Mouse (Mus musculus): ENCODE data around the gene Ifna4. TPM values are rescaled to one million over a fixed set of nuclear protein-coding genes. Genes with fewer than 3 reads are reported as not detected.
"Not testable (repeated sequence)": the region's sequence is repeated elsewhere in the genome, so short reads cannot be mapped to it uniquely, and the experiment has no call there.

Ifna4 gene
- polyA plus RNA-seq (2014; fragmentation: Nextera tagmentation; extraction: Ambion mirVana): not detected in 2 replicates

GRCm38 (mm10) chr4:88841438-88841911 is at the start of gene Ifna4:
Gene Ifna4, plus strand, starts transcription at chr4:88841861.
- no peak for ATAC-seq (ENCODE audit: insufficient read depth, low FRiP score, low TSS enrichment)
- H3K4me1 ChIP-seq (ENCODE audit: control insufficient read depth, insufficient read depth, low read length): no peaks in the 10 kb centered on the region
- no peaks in the 10 kb centered on the region for H3K27me3 ChIP-seq (ENCODE audit: control insufficient read depth, insufficient read depth, low read length)
- no peaks in the 10 kb centered on the region for H3K9me3 ChIP-seq (ENCODE audit: control insufficient read depth, low read length)
- H3K4me2 ChIP-seq (ENCODE audit: low read depth): no peak within 1 kb of the TSS
- WGBS: 48% methylated on average over 2 of the region's 2 CpGs
- H3K4me3 ChIP-seq (ENCODE audit: low read depth, low read length): no peak within 1 kb of the TSS
- H3K9ac ChIP-seq (ENCODE audit: low read length): no peak within 1 kb of the TSS
- no peak within 1 kb of the TSS for H3K27ac ChIP-seq (ENCODE audit: low read depth, low read length)
- no peak for DNase-seq (ENCODE audit: low spot score)
- H3K36me3 ChIP-seq (ENCODE audit: control insufficient read depth, insufficient read depth, low read length): no peaks in the 10 kb centered on the region

DNA sequence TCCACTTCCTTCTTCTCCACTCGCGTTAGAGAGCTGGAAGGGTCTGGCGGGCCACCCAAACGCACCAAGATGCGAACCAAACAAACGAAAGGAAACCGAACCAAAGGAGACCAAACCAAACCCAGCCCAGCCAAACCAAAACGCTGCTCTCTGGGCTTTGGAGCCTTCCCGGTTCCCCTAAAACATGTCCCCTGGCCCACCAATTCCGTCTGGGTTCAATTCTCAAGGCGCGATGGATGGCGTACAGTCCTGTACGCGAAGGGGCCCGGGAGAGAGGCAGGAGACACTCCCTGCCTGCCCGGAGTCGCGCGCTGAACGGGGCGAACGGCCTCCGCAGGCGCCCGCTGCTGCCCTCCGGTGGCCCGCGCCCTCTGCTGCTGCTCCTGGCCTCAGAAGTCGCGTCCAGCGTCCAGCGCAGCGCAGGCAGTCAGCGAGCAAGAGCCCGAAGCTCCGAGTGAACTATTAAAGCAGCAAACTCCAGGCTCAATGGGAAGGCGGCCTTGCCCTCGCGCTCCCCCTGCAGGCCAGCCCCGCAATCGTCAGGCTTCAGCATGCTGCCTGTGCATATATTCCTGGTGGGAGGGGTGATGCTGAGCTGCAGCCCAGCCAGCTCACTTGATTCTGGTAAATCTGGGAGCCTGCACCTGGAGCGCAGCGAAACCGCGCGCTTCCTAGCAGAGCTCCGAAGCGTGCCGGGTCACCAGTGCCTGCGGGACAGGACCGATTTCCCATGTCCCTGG is 47.6 kb upstream of the Ifna4 start, which contains the start of gene Gm13275:
Gene Gm13275, plus strand, starts transcription at position 552 of the 740 bp plus-strand sequence.
- not testable (repeated sequence) for H3K9me3 ChIP-seq (ENCODE audit: control insufficient read depth, low read length); H3K36me3 ChIP-seq (ENCODE audit: control insufficient read depth, insufficient read depth, low read length)
- 0% methylated on average over 5 of the region's 52 CpGs for WGBS

DNA sequence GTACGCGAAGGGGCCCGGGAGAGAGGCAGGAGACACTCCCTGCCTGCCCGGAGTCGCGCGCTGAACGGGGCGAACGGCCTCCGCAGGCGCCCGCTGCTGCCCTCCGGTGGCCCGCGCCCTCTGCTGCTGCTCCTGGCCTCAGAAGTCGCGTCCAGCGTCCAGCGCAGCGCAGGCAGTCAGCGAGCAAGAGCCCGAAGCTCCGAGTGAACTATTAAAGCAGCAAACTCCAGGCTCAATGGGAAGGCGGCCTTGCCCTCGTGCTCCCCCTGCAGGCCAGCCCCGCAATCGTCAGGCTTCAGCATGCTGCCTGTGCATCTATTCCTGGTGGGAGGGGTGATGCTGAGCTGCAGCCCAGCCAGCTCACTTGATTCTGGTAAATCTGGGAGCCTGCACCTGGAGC is 44.6 kb upstream of the Ifna4 start, which contains the start of gene Gm13279:
Gene Gm13279, plus strand, starts transcription at position 301 of the 400 bp plus-strand sequence.
- H3K9me3 ChIP-seq (ENCODE audit: control insufficient read depth, low read length); H3K4me3 ChIP-seq (ENCODE audit: low read depth, low read length); H3K4me1 ChIP-seq (ENCODE audit: control insufficient read depth, insufficient read depth, low read length); H3K27me3 ChIP-seq (ENCODE audit: control insufficient read depth, insufficient read depth, low read length); ATAC-seq (ENCODE audit: insufficient read depth, low FRiP score, low TSS enrichment); H3K36me3 ChIP-seq (ENCODE audit: control insufficient read depth, insufficient read depth, low read length); H3K9ac ChIP-seq (ENCODE audit: low read length); DNase-seq (ENCODE audit: low spot score); H3K27ac ChIP-seq (ENCODE audit: low read depth, low read length); H3K4me2 ChIP-seq (ENCODE audit: low read depth): not testable (repeated sequence)
- no CpG with 5 or more reads among the region's 28 CpGs for WGBS

More for the DNA sequence above, 47.6 kb upstream of the Ifna4 start, which contains the start of gene Gm13275:
- not testable (repeated sequence) for H3K4me1 ChIP-seq (ENCODE audit: control insufficient read depth, insufficient read depth, low read length); ATAC-seq (ENCODE audit: insufficient read depth, low FRiP score, low TSS enrichment); H3K9ac ChIP-seq (ENCODE audit: low read length); H3K4me2 ChIP-seq (ENCODE audit: low read depth); H3K27me3 ChIP-seq (ENCODE audit: control insufficient read depth, insufficient read depth, low read length); H3K27ac ChIP-seq (ENCODE audit: low read depth, low read length); DNase-seq (ENCODE audit: low spot score); H3K4me3 ChIP-seq (ENCODE audit: low read depth, low read length)

GRCm38 (mm10) chr4:88799365-88799764 is 42.3 kb upstream of the Ifna4 start, which contains the start of gene Gm13285:
Gene Gm13285, plus strand, starts transcription at chr4:88799665.
- not testable (repeated sequence) for H3K36me3 ChIP-seq (ENCODE audit: control insufficient read depth, insufficient read depth, low read length); H3K4me3 ChIP-seq (ENCODE audit: low read depth, low read length); H3K4me2 ChIP-seq (ENCODE audit: low read depth); ATAC-seq (ENCODE audit: insufficient read depth, low FRiP score, low TSS enrichment); H3K4me1 ChIP-seq (ENCODE audit: control insufficient read depth, insufficient read depth, low read length); H3K27me3 ChIP-seq (ENCODE audit: control insufficient read depth, insufficient read depth, low read length); H3K9me3 ChIP-seq (ENCODE audit: control insufficient read depth, low read length); H3K27ac ChIP-seq (ENCODE audit: low read depth, low read length); DNase-seq (ENCODE audit: low spot score); H3K9ac ChIP-seq (ENCODE audit: low read length)
- 10% methylated on average over 2 of the region's 7 CpGs for WGBS

DNA sequence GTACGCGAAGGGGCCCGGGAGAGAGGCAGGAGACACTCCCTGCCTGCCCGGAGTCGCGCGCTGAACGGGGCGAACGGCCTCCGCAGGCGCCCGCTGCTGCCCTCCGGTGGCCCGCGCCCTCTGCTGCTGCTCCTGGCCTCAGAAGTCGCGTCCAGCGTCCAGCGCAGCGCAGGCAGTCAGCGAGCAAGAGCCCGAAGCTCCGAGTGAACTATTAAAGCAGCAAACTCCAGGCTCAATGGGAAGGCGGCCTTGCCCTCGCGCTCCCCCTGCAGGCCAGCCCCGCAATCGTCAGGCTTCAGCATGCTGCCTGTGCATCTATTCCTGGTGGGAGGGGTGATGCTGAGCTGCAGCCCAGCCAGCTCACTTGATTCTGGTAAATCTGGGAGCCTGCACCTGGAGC is 38.7 kb upstream of the Ifna4 start, which contains the start of gene Gm13287:
Gene Gm13287, plus strand, starts transcription at position 301 of the 400 bp plus-strand sequence.
- H3K4me1 ChIP-seq (ENCODE audit: control insufficient read depth, insufficient read depth, low read length); H3K27me3 ChIP-seq (ENCODE audit: control insufficient read depth, insufficient read depth, low read length); H3K27ac ChIP-seq (ENCODE audit: low read depth, low read length); H3K9ac ChIP-seq (ENCODE audit: low read length); DNase-seq (ENCODE audit: low spot score); H3K36me3 ChIP-seq (ENCODE audit: control insufficient read depth, insufficient read depth, low read length); H3K9me3 ChIP-seq (ENCODE audit: control insufficient read depth, low read length); H3K4me2 ChIP-seq (ENCODE audit: low read depth); ATAC-seq (ENCODE audit: insufficient read depth, low FRiP score, low TSS enrichment); H3K4me3 ChIP-seq (ENCODE audit: low read depth, low read length): not testable (repeated sequence)
- no CpG with 5 or more reads among the region's 29 CpGs for WGBS

GRCm38 (mm10) chr4:88805231-88805630 is 36.4 kb upstream of the Ifna4 start, which contains the start of gene Gm13288:
Gene Gm13288, plus strand, starts transcription at chr4:88805531.
- H3K4me3 ChIP-seq (ENCODE audit: low read depth, low read length); H3K4me2 ChIP-seq (ENCODE audit: low read depth); H3K27ac ChIP-seq (ENCODE audit: low read depth, low read length); H3K4me1 ChIP-seq (ENCODE audit: control insufficient read depth, insufficient read depth, low read length); ATAC-seq (ENCODE audit: insufficient read depth, low FRiP score, low TSS enrichment); H3K36me3 ChIP-seq (ENCODE audit: control insufficient read depth, insufficient read depth, low read length); H3K27me3 ChIP-seq (ENCODE audit: control insufficient read depth, insufficient read depth, low read length); H3K9me3 ChIP-seq (ENCODE audit: control insufficient read depth, low read length); H3K9ac ChIP-seq (ENCODE audit: low read length); DNase-seq (ENCODE audit: low spot score): not testable (repeated sequence)
- no CpG with 5 or more reads among the region's 8 CpGs for WGBS

GRCm38 (mm10) chr4:88805761-88806160 is 35.9 kb upstream of the Ifna4 start:
- no CpG with 5 or more reads among the region's 34 CpGs for WGBS
- not testable (repeated sequence) for H3K4me1 ChIP-seq (ENCODE audit: control insufficient read depth, insufficient read depth, low read length); H3K4me2 ChIP-seq (ENCODE audit: low read depth); H3K36me3 ChIP-seq (ENCODE audit: control insufficient read depth, insufficient read depth, low read length); H3K4me3 ChIP-seq (ENCODE audit: low read depth, low read length); H3K27me3 ChIP-seq (ENCODE audit: control insufficient read depth, insufficient read depth, low read length); H3K27ac ChIP-seq (ENCODE audit: low read depth, low read length); DNase-seq (ENCODE audit: low spot score); H3K9ac ChIP-seq (ENCODE audit: low read length); H3K9me3 ChIP-seq (ENCODE audit: control insufficient read depth, low read length); ATAC-seq (ENCODE audit: insufficient read depth, low FRiP score, low TSS enrichment)

GRCm38 (mm10) chr4:88815928-88816327 is 25.7 kb upstream of the Ifna4 start, which contains the start of gene Ifna7:
Gene Ifna7, plus strand, starts transcription at chr4:88816228.
- no peaks in the 10 kb centered on the region for H3K27me3 ChIP-seq (ENCODE audit: control insufficient read depth, insufficient read depth, low read length)

More at GRCm38 (mm10) chr4:88815928-88816327, 25.7 kb upstream of the Ifna4 start, which contains the start of gene Ifna7:
- WGBS: 71% methylated on average over 3 of the region's 3 CpGs
- no peaks in the 10 kb centered on the region for H3K36me3 ChIP-seq (ENCODE audit: control insufficient read depth, insufficient read depth, low read length)
- DNase-seq (ENCODE audit: low spot score): no peak
- no peak within 1 kb of the TSS for H3K4me3 ChIP-seq (ENCODE audit: low read depth, low read length)
- H3K4me2 ChIP-seq (ENCODE audit: low read depth): no peak within 1 kb of the TSS
- H3K9ac ChIP-seq (ENCODE audit: low read length): no peak within 1 kb of the TSS
- H3K9me3 ChIP-seq (ENCODE audit: control insufficient read depth, low read length): no peaks in the 10 kb centered on the region
- H3K27ac ChIP-seq (ENCODE audit: low read depth, low read length): no peak within 1 kb of the TSS
- ATAC-seq (ENCODE audit: insufficient read depth, low FRiP score, low TSS enrichment): no peak
- no peaks in the 10 kb centered on the region for H3K4me1 ChIP-seq (ENCODE audit: control insufficient read depth, insufficient read depth, low read length)

All from neural tube, embryonic 11.5 days (tissue).